Mouse (Mus musculus) lung, adult 2 months (tissue): ENCODE measurements around the gene Gm10718.
"Not testable (repeated sequence)": the region's sequence is repeated elsewhere in the genome, so short reads cannot be mapped to it uniquely, and the experiment has no call there.

Source experiments
- CTCF ChIP-seq: fragments of 200-500 bp; IDR thresholded peaks from 2 replicates; pipeline ENCODE4 v1.5.1; 2011; ENCODE audit warnings: mild to moderate bottlenecking, low read length, control low read depth; ENCODE audit not compliant: insufficient read depth
- POLR2A ChIP-seq: fragments of 200-500 bp; IDR thresholded peaks from 2 replicates; pipeline ENCODE4 v1.6.1; 2011; ENCODE audit warnings: low read depth, mild to moderate bottlenecking, control low read depth, low read length, borderline replicate concordance; ENCODE audit errors: extremely low read depth

GRCm38 (mm10) chr9:3027200-3027599, 3.9 kb downstream of the Gm10718 start:
- not testable (repeated sequence) for TF ChIP-seq CTCF, POLR2A
